Mouse (Mus musculus) thymus, adult 2 months (tissue): Measurements from ENCODE around the gene Nlgn1.

ENCODE experiments used
- CTCF ChIP-seq: fragments of 200-500 bp; IDR thresholded peaks from 2 replicates; pipeline ENCODE4 v1.5.1; 2012; ENCODE audit warnings: mild to moderate bottlenecking, control low read depth, low read length, moderate library complexity, borderline replicate concordance; ENCODE audit not compliant: control insufficient read depth, poor library complexity, insufficient read depth; ENCODE audit errors: extremely low read depth
- POLR2A ChIP-seq: fragments of 200-500 bp; IDR thresholded peaks from 2 replicates; pipeline ENCODE4 v1.6.1; 2012; ENCODE audit warnings: mild to moderate bottlenecking, low read length, control low read depth, moderate library complexity; ENCODE audit not compliant: control insufficient read depth, poor library complexity, insufficient read depth; ENCODE audit errors: extremely low read depth

GRCm38 (mm10) chr3:26023217-26023616 is 309.0 kb downstream of the Nlgn1 start:
- TF ChIP-seq CTCF (no peak), POLR2A (no peak)
